Mouse (Mus musculus) hindbrain, postnatal 0 days (tissue): ENCODE measurements at regions not wholly inside any gene's neighbourhood (a gene's known extent, or its start where the extent isn't known, plus 50 kb on each side); places are given as distances from the start of the nearest gene placed in this dataset.

Experiments used
- ATAC-seq: fragments of 200-750 bp; cut with Nextera tagmentation; 2 replicates; pipeline ENCODE4 v1.8.0; 2017; ENCODE audit warnings: mild to moderate bottlenecking, moderate TSS enrichment, moderate library complexity
- DNase-seq: peaks from one replicate; pipeline ENCODE4 v3.0.0-alpha.2; 2015; ENCODE audit warnings: low spot score
- H3K27ac ChIP-seq: fragments of 300-500 bp; sonication (generic); 2 replicates; pipeline ENCODE4 v1.5.1; 2014; ENCODE audit warnings: mild to moderate bottlenecking
- H3K27me3 ChIP-seq: fragments of 300-500 bp; sonication (generic); 2 replicates; pipeline ENCODE4 v1.6.1; 2014; ENCODE audit warnings: low read length, mixed read lengths; ENCODE audit not compliant: insufficient read depth
- H3K36me3 ChIP-seq: fragments of 300-500 bp; sonication (generic); 2 replicates; pipeline ENCODE4 v1.6.1; 2014; ENCODE audit warnings: low read length, mixed read lengths; ENCODE audit not compliant: insufficient read depth
- H3K4me1 ChIP-seq: fragments of 300-500 bp; sonication (generic); 2 replicates; pipeline ENCODE4 v1.6.1; 2014; ENCODE audit warnings: antibody characterized with exemption, low read length, mixed read lengths; ENCODE audit not compliant: insufficient read depth
- H3K4me2 ChIP-seq: fragments of 300-500 bp; sonication (generic); 2 replicates; pipeline ENCODE4 v1.6.1; 2014; ENCODE audit warnings: low read depth, mild to moderate bottlenecking, low read length, moderate library complexity, mixed read lengths
- H3K4me3 ChIP-seq: fragments of 300-500 bp; sonication (generic); 2 replicates; pipeline ENCODE4 v1.5.1; 2014; ENCODE audit warnings: low read length
- H3K9ac ChIP-seq: fragments of 300-500 bp; sonication (generic); replicated peaks from 2 replicates; pipeline ENCODE4 v1.6.1; 2014; ENCODE audit warnings: mild to moderate bottlenecking, low read length, moderate library complexity, mixed read lengths
- H3K9me3 ChIP-seq: fragments of 300-500 bp; sonication (generic); 2 replicates; pipeline ENCODE4 v1.6.1; 2016; ENCODE audit warnings: low read length, mixed read lengths
- CTCF ChIP-seq: IDR thresholded peaks from 2 replicates; pipeline ENCODE4 v1.5.1; 2016; ENCODE audit warnings: antibody characterized with exemption, control low read depth, low read depth
- WGBS: fragments of 180-500 bp; shearing (Covaris S2); extraction: QIAGEN DNeasy Blood & Tissue Kit; methylation state at CpG from one replicate; pipeline ENCODE4 v1.1.7; 2014; 5-methylcytosine and 5-hydroxymethylcytosine counted together

GRCm38 (mm10) chr12:43852246-43852645 is 357.9 kb downstream of the Dnajb9 start:
- Histone ChIP-seq H3K9me3 (no peaks in the 10 kb centered on the region), H3K4me1 (no peaks in the 10 kb centered on the region), H3K36me3 (no peaks in the 10 kb centered on the region), H3K9ac (no peak overlapping the region), H3K27me3 (no peaks in the 10 kb centered on the region), H3K27ac (no peak overlapping the region), H3K4me3 (no peak overlapping the region), H3K4me2 (no peak overlapping the region)
- no peak for TF ChIP-seq CTCF
- no peak for DNase-seq
- no peak for ATAC-seq

GRCm38 (mm10) chr12:43851264-43852009 is 358.7 kb downstream of the Dnajb9 start:
- no peak for TF ChIP-seq CTCF
- ATAC-seq, result no peak
- 64% methylated on average over 4 of the region's 4 CpGs for WGBS

GRCm38 (mm10) chr12:43843907-43844537 is 366.1 kb downstream of the Dnajb9 start:
- ATAC-seq, result peak; percentile 78
- Histone ChIP-seq H3K9me3 (no peaks in the 10 kb centered on the region), H3K27ac (no peak overlapping the region), H3K4me1 (no peaks in the 10 kb centered on the region), H3K27me3 (no peaks in the 10 kb centered on the region), H3K36me3 (no peaks in the 10 kb centered on the region), H3K4me3 (no peak overlapping the region), H3K4me2 (no peak overlapping the region), H3K9ac (no peak overlapping the region)
- TF ChIP-seq CTCF, result no peak
- DNase-seq, result peak; percentile 44
- WGBS, result 22% methylated on average over 5 of the region's 5 CpGs

More at GRCm38 (mm10) chr12:43851264-43852009, 358.7 kb downstream of the Dnajb9 start:
- Histone ChIP-seq H3K9ac (no peak overlapping the region), H3K27me3 (no peaks in the 10 kb centered on the region), H3K4me1 (no peaks in the 10 kb centered on the region), H3K36me3 (no peaks in the 10 kb centered on the region), H3K9me3 (no peaks in the 10 kb centered on the region), H3K27ac (no peak overlapping the region), H3K4me3 (no peak overlapping the region), H3K4me2 (no peak overlapping the region)
- DNase-seq, result no peak

GRCm38 (mm10) chr12:43831976-43832375 is 378.1 kb downstream of the Dnajb9 start:
- Histone ChIP-seq H3K27ac (no peak overlapping the region), H3K4me2 (no peak overlapping the region), H3K27me3 (no peaks in the 10 kb centered on the region), H3K9ac (no peak overlapping the region), H3K4me1 (no peaks in the 10 kb centered on the region), H3K36me3 (no peaks in the 10 kb centered on the region), H3K9me3 (no peaks in the 10 kb centered on the region), H3K4me3 (no peak overlapping the region)
- TF ChIP-seq CTCF, result no peak
- 62% methylated on average over 1 of the region's 1 CpGs for WGBS
- ATAC-seq (no peak), DNase-seq (no peak)

GRCm38 (mm10) chr12:43828641-43829040 is 381.5 kb downstream of the Dnajb9 start:
- ATAC-seq (no peak), DNase-seq (no peak)
- H3K27ac ChIP-seq, result no peak overlapping the region
- H3K9ac ChIP-seq, result no peak overlapping the region
- H3K36me3 ChIP-seq, result no peaks in the 10 kb centered on the region
- no peak for TF ChIP-seq CTCF
- no peaks in the 10 kb centered on the region for H3K27me3 ChIP-seq
- no peak overlapping the region for H3K4me3 ChIP-seq
- no peak overlapping the region for H3K4me2 ChIP-seq
- H3K9me3 ChIP-seq, result no peaks in the 10 kb centered on the region
- no peaks in the 10 kb centered on the region for H3K4me1 ChIP-seq

GRCm38 (mm10) chr12:43827901-43828300 is 382.2 kb downstream of the Dnajb9 start:
- no peak for DNase-seq

GRCm38 (mm10) chr12:43827296-43827695 is 382.8 kb downstream of the Dnajb9 start:
- Histone ChIP-seq H3K4me2 (no peak overlapping the region), H3K27ac (no peak overlapping the region), H3K9ac (no peak overlapping the region)

More at GRCm38 (mm10) chr12:43827901-43828300, 382.2 kb downstream of the Dnajb9 start:
- no peaks in the 10 kb centered on the region for H3K36me3 ChIP-seq
- no peak overlapping the region for H3K4me2 ChIP-seq
- H3K4me1 ChIP-seq, result no peaks in the 10 kb centered on the region
- H3K9me3 ChIP-seq, result no peaks in the 10 kb centered on the region
- H3K27me3 ChIP-seq, result no peaks in the 10 kb centered on the region
- no peak for ATAC-seq
- TF ChIP-seq CTCF, result no peak
- no peak overlapping the region for H3K4me3 ChIP-seq
- WGBS, result 68% methylated on average over 6 of the region's 6 CpGs
- H3K9ac ChIP-seq, result no peak overlapping the region
- no peak overlapping the region for H3K27ac ChIP-seq

More at GRCm38 (mm10) chr12:43827296-43827695, 382.8 kb downstream of the Dnajb9 start:
- Histone ChIP-seq H3K27me3 (no peaks in the 10 kb centered on the region), H3K4me3 (no peak overlapping the region), H3K9me3 (no peaks in the 10 kb centered on the region), H3K36me3 (no peaks in the 10 kb centered on the region), H3K4me1 (no peaks in the 10 kb centered on the region)
- ATAC-seq, result no peak
- DNase-seq, result no peak
- no peak for TF ChIP-seq CTCF
- WGBS, result 59% methylated on average over 3 of the region's 3 CpGs
